Mouse (Mus musculus) forebrain, embryonic 11.5 days (tissue): Measurements from ENCODE around the gene 1110017D15Rik. TPM values are rescaled to one million over a fixed set of nuclear protein-coding genes. Genes with fewer than 3 reads are reported as not detected.

ENCODE experiments used
- ATAC-seq: fragments of 200-750 bp; cut with Nextera tagmentation; replicated peaks from 2 replicates; pipeline ENCODE4 v1.8.0; 2017; ENCODE audit warnings: moderate TSS enrichment; ENCODE audit not compliant: low FRiP score
- DNase-seq: peaks from one replicate; pipeline ENCODE4 v3.0.0-alpha.2; 2017; ENCODE audit warnings: low spot score
- H3K27ac ChIP-seq: fragments of 300-500 bp; sonication (generic); 2 replicates; pipeline ENCODE4 v1.5.1; 2014; ENCODE audit warnings: low read depth, low read length
- H3K27me3 ChIP-seq: fragments of 300-500 bp; sonication (generic); 2 replicates; pipeline ENCODE4 v1.6.1; 2014; ENCODE audit warnings: mild to moderate bottlenecking, low read length, mixed read lengths; ENCODE audit not compliant: control insufficient read depth, insufficient read depth
- H3K36me3 ChIP-seq: fragments of 300-500 bp; sonication (generic); 2 replicates; pipeline ENCODE4 v1.6.1; 2014; ENCODE audit warnings: mild to moderate bottlenecking, low read length, moderate library complexity, mixed read lengths; ENCODE audit not compliant: control insufficient read depth, insufficient read depth
- H3K4me1 ChIP-seq: fragments of 300-500 bp; sonication (generic); replicated peaks from 2 replicates; pipeline ENCODE4 v1.6.1; 2014; ENCODE audit warnings: low read length, mixed read lengths; ENCODE audit not compliant: control insufficient read depth, insufficient read depth
- H3K4me2 ChIP-seq: fragments of 300-500 bp; sonication (generic); 2 replicates; pipeline ENCODE4 v1.6.1; 2014; ENCODE audit warnings: low read depth, mild to moderate bottlenecking, low read length, moderate library complexity, mixed read lengths; ENCODE audit not compliant: severe bottlenecking
- H3K4me3 ChIP-seq: fragments of 300-500 bp; sonication (generic); 2 replicates; pipeline ENCODE4 v1.5.1; 2014; ENCODE audit warnings: low read depth, low read length
- H3K9ac ChIP-seq: fragments of 300-500 bp; sonication (generic); 2 replicates; pipeline ENCODE4 v1.6.1; 2014; ENCODE audit warnings: low read length
- H3K9me3 ChIP-seq: fragments of 300-500 bp; sonication (generic); 2 replicates; pipeline ENCODE4 v1.6.1; 2016; ENCODE audit warnings: low read length, mixed read lengths; ENCODE audit not compliant: control insufficient read depth
- WGBS: fragments of 180-500 bp; shearing (Covaris S2); extraction: QIAGEN DNeasy Blood & Tissue Kit; methylation state at CpG from one replicate; pipeline ENCODE4 v1.1.7; 2014; 5-methylcytosine and 5-hydroxymethylcytosine counted together
- polyA plus RNA-seq: library from polyadenylated mRNA; unstranded; fragments of >200 nt; fragmentation: Nextera tagmentation; extraction: Ambion mirVana; gene quantifications from 2 replicates; pipeline ENCODE4 v1.2.1, GENCODE M21; 2014

The 1110017D15Rik gene
- polyA plus RNA-seq, 1 experiment from 2014 or later = 5.2 TPM

DNA sequence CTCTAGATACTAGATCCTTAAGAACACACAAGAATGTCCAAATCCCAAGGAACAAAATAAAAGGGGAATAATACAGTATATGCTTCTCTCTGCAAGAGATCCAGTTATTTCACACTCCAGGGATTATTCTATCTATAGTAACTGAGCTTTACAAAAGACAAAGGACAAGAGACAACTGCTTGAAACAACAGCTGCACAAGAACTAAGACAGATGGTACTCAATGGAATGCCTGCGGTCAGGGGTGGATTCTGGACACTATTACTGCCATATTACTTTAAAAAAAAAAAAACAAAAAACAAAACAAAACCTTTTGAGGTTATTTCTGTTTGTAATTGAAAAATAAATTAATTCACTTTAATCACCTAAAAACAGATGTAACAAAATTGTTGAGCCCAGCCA, 56.4 kb downstream of the 1110017D15Rik start:
- ATAC-seq = no peak
- no peak overlapping the region for H3K4me2 ChIP-seq
- H3K4me1 ChIP-seq = no peaks in the 10 kb centered on the region
- no peak for DNase-seq
- H3K4me3 ChIP-seq = no peak overlapping the region
- H3K27me3 ChIP-seq = no peaks in the 10 kb centered on the region
- no peaks in the 10 kb centered on the region; the same call in 1 of the 2 replicates for H3K36me3 ChIP-seq
- no peak overlapping the region for H3K27ac ChIP-seq
- WGBS = 98% methylated on average over 1 of the region's 1 CpGs
- no peak overlapping the region for H3K9ac ChIP-seq
- no peaks in the 10 kb centered on the region for H3K9me3 ChIP-seq

Other genes starting within 250 kb of the 1110017D15Rik start
- gene Ubap2, start 242.2 kb downstream of the 1110017D15Rik start, polyA plus RNA-seq = 92.1 and 97.3 TPM in 2 replicates
- 51.8 and 52.5 TPM in 2 replicates for gene Dcaf12, start 202.4 kb downstream of the 1110017D15Rik start, polyA plus RNA-seq
- gene Ubap1, start 168.3 kb downstream of the 1110017D15Rik start, polyA plus RNA-seq = 71.4 and 88.1 TPM in 2 replicates
- 14.9 and 15.8 TPM in 2 replicates for gene Kif24, start 52.4 kb downstream of the 1110017D15Rik start, polyA plus RNA-seq
- 64.7 and 68.0 TPM in 2 replicates for gene Nudt2, start 52.2 kb downstream of the 1110017D15Rik start, polyA plus RNA-seq
- 8.7 and 9.2 TPM in 2 replicates for gene AI464131, start 14.3 kb downstream of the 1110017D15Rik start, polyA plus RNA-seq
- gene Fam219a, start 52.2 kb upstream of the 1110017D15Rik start, polyA plus RNA-seq = 6.2 and 6.7 TPM in 2 replicates
- 1.2 and 1.9 TPM in 2 replicates for gene Dnaic1, start 52.4 kb upstream of the 1110017D15Rik start, polyA plus RNA-seq
- 28.1 and 34.5 TPM in 2 replicates for gene Enho, start 123.0 kb upstream of the 1110017D15Rik start, polyA plus RNA-seq
- gene Cntfr, start 179.8 kb upstream of the 1110017D15Rik start, polyA plus RNA-seq = 35.2 and 37.1 TPM in 2 replicates
- 65.0 and 66.9 TPM in 2 replicates for gene Il11ra1, start 182.7 kb upstream of the 1110017D15Rik start, polyA plus RNA-seq
- gene Rpp25l, start 196.2 kb upstream of the 1110017D15Rik start, polyA plus RNA-seq = 92.0 and 92.5 TPM in 2 replicates
- 135 and 142 TPM in 2 replicates for gene Dctn3, start 205.8 kb upstream of the 1110017D15Rik start, polyA plus RNA-seq
- gene Arid3c, start 213.8 kb upstream of the 1110017D15Rik start, polyA plus RNA-seq = 0.59 and 0.80 TPM in 2 replicates
- 18.4 and 21.4 TPM in 2 replicates for gene Galt, start 237.9 kb upstream of the 1110017D15Rik start, polyA plus RNA-seq
- gene Sigmar1, start 238.8 kb upstream of the 1110017D15Rik start, polyA plus RNA-seq = 75.9 and 84.1 TPM in 2 replicates